Mouse (Mus musculus): ENCODE results near the gene Zfp212. TPM values are rescaled to one million over a fixed set of nuclear protein-coding genes. Genes with fewer than 3 reads are reported as not detected.

The Zfp212 gene
- polyA plus RNA-seq (2012; rRNA removed) = 2.3 and 5.7 TPM in 2 replicates

DNA sequence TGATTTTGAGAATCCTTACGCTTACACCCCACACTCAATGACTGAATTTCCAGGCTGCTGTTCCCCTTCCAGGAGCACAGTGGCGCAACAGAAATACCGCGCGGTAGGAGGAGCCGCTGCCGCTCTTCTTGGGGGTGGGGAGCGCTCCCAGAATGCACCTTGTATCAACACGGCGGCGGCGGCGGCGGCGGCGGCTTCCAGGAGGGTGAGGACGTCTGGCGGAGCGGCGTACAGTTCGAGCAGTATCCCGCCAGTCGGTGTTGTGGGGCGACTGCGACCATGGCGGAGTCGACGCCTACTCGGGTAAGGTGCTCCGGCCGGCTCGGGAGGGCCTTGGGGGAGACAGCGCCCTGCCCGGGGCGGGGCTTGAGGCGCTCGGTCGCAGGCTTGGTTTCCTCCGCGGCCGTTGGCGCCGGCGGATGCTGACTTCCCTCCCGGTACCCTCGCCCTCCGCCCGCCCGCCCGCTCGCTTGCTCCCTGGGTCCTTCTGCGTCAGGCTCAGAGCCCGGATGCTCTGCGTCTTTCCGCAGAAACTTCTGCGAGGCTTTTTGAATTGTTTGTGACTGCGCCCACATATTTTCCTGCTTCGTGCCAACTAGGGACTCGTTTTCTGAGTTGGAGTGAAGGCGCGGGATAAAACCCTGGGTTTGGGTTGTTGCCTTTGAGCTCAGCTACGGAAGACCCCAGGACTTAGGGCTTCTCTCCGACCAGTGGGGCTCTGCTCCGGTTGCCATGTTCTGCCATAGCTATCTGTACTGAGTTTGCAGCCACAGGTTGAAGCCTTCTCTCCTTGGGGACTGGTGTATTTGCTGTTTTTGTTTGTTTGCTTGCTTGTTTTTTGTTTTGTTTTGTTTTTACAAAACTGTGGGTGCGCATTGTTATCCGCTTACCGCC is at the start of gene Zfp212:
Zfp212 (plus strand) TSS at position 30 of the 894 bp plus-strand sequence.
- Histone ChIP-seq H3K27ac (ENCODE audit: insufficient read depth, low read depth, low read length) (peak within 1 kb of the TSS; percentile 98), H3K27me3 (ENCODE audit: control insufficient read depth, insufficient read depth, low read length) (no peaks in the 10 kb centered on the region), H3K4me1 (ENCODE audit: control insufficient read depth, insufficient read depth, insufficient read length, low read length) (peaks cover 15% of the 10 kb centered on the region; the same call in 1 of the 2 replicates), H3K36me3 (ENCODE audit: control insufficient read depth, insufficient read depth, low read length) (no peaks in the 10 kb centered on the region), H3K4me3 (ENCODE audit: low read depth, low read length) (peak within 1 kb of the TSS; percentile 94)
- TF ChIP-seq CTCF (IDR thresholded peaks at IDR 0.05; ENCODE audit: extremely low read depth, insufficient read length, insufficient replicate concordance, low read depth, low read length) = peak; percentile 46; the same call in 1 of the 2 replicates
- TF ChIP-seq POLR2A (IDR thresholded peaks at IDR 0.05; ENCODE audit: low read depth, low read length) = no peak; the same call in none of the 2 replicates
- WGBS = 1% methylated on average over 67 of the region's 67 CpGs

- H3K27ac ChIP-seq (ENCODE audit: insufficient read depth, low read depth, low read length) = no peak overlapping the region
- WGBS = 90% methylated on average over 5 of the region's 5 CpGs
- H3K36me3 ChIP-seq (ENCODE audit: control insufficient read depth, insufficient read depth, low read length) = peaks cover 6% of the 10 kb centered on the region; the same call in 1 of the 2 replicates
- no peaks in the 10 kb centered on the region for H3K27me3 ChIP-seq (ENCODE audit: control insufficient read depth, insufficient read depth, low read length)
- TF ChIP-seq POLR2A (IDR thresholded peaks at IDR 0.05; ENCODE audit: low read depth, low read length) (no peak), CTCF (IDR thresholded peaks at IDR 0.05; ENCODE audit: extremely low read depth, insufficient read length, insufficient replicate concordance, low read depth, low read length) (no peak)
- no peak overlapping the region for H3K4me3 ChIP-seq (ENCODE audit: low read depth, low read length)
- H3K4me1 ChIP-seq (ENCODE audit: control insufficient read depth, insufficient read depth, insufficient read length, low read length) = no peaks in the 10 kb centered on the region
These were observed 48.0 kb upstream of the Zfp212 start for GRCm38 (mm10) chr6:47872266-47872665.

GRCm38 (mm10) chr6:47877058-47877457 is 43.2 kb upstream of the Zfp212 start, which contains the start of gene Zfp282:
Gene Zfp282 (plus strand): TSS chr6:47877204.
- H3K4me3 ChIP-seq (ENCODE audit: low read depth, low read length) = peak within 1 kb of the TSS; percentile 83
- 4% methylated on average over 9 of the region's 9 CpGs for WGBS
- H3K27ac ChIP-seq (ENCODE audit: insufficient read depth, low read depth, low read length) = peak within 1 kb of the TSS; percentile 81
- H3K36me3 ChIP-seq (ENCODE audit: control insufficient read depth, insufficient read depth, low read length) = peaks cover 12% of the 10 kb centered on the region
- peaks cover 5% of the 10 kb centered on the region; the same call in 1 of the 2 replicates for H3K4me1 ChIP-seq (ENCODE audit: control insufficient read depth, insufficient read depth, insufficient read length, low read length)
- no peak for TF ChIP-seq CTCF (IDR thresholded peaks at IDR 0.05; ENCODE audit: extremely low read depth, insufficient read length, insufficient replicate concordance, low read depth, low read length)
- no peak for TF ChIP-seq POLR2A (IDR thresholded peaks at IDR 0.05; ENCODE audit: low read depth, low read length)
- H3K27me3 ChIP-seq (ENCODE audit: control insufficient read depth, insufficient read depth, low read length) = no peaks in the 10 kb centered on the region

- peak overlapping the region; percentile 81 for H3K27ac ChIP-seq (ENCODE audit: insufficient read depth, low read depth, low read length)
- peaks cover 5% of the 10 kb centered on the region; the same call in 1 of the 2 replicates for H3K4me1 ChIP-seq (ENCODE audit: control insufficient read depth, insufficient read depth, insufficient read length, low read length)
- WGBS = under 1% methylated on average over 71 of the region's 71 CpGs
- H3K27me3 ChIP-seq (ENCODE audit: control insufficient read depth, insufficient read depth, low read length) = no peaks in the 10 kb centered on the region
- peak; percentile 32 for TF ChIP-seq CTCF (IDR thresholded peaks at IDR 0.05; ENCODE audit: extremely low read depth, insufficient read length, insufficient replicate concordance, low read depth, low read length)
- peak; percentile 63; the same call in 1 of the 2 replicates for TF ChIP-seq POLR2A (IDR thresholded peaks at IDR 0.05; ENCODE audit: low read depth, low read length)
- H3K4me3 ChIP-seq (ENCODE audit: low read depth, low read length) = peak overlapping the region; percentile 83
- peaks cover 13% of the 10 kb centered on the region for H3K36me3 ChIP-seq (ENCODE audit: control insufficient read depth, insufficient read depth, low read length)
These were observed 42.7 kb upstream of the Zfp212 start for GRCm38 (mm10) chr6:47877461-47878132.

DNA sequence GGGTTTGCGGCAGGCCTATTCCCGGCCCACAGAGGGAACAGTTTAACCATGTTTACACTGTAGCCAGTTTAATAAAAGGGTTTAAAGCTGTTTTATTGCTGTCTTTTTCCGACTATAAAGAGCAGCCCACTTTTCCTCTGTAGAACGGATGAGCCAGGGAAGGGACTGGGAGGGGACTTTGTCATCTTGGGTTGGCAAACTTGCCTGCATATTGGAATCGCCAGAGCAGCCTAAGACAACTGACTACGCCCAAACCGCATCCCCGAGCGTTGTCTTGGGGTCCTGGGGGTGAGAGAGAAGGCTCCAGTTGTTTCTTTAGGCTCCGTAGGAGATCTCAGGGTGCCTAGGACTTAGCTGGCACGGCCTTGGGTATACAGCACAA is 42.2 kb upstream of the Zfp212 start:
- Histone ChIP-seq H3K27me3 (ENCODE audit: control insufficient read depth, insufficient read depth, low read length) (no peaks in the 10 kb centered on the region), H3K4me1 (ENCODE audit: control insufficient read depth, insufficient read depth, insufficient read length, low read length) (peaks cover 5% of the 10 kb centered on the region; the same call in 1 of the 2 replicates), H3K4me3 (ENCODE audit: low read depth, low read length) (peak overlapping the region; percentile 83), H3K36me3 (ENCODE audit: control insufficient read depth, insufficient read depth, low read length) (peaks cover 16% of the 10 kb centered on the region), H3K27ac (ENCODE audit: insufficient read depth, low read depth, low read length) (peak overlapping the region; percentile 22; the same call in 1 of the 2 replicates)
- under 1% methylated on average over 11 of the region's 11 CpGs for WGBS
- no peak for TF ChIP-seq POLR2A (IDR thresholded peaks at IDR 0.05; ENCODE audit: low read depth, low read length)
- TF ChIP-seq CTCF (IDR thresholded peaks at IDR 0.05; ENCODE audit: extremely low read depth, insufficient read length, insufficient replicate concordance, low read depth, low read length) = no peak

DNA sequence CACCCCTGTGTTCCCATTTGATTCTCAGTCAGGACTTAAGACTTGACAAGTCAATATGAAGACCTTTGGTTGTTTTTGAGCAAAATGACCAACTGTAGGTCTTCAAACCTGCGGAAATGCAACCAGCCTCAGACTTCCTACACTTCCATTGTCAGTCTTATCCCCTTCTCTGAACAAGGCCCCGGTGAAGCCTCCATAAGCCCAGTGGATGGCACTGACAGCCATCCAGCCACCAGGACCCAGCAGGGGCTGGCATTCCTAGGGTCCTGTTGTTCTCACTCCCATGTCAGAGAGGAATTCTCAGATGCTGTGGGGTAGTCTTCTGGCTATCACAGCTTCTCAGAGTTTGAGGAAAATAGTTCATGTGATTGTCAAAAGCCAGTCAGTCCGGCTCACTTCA is 41.7 kb upstream of the Zfp212 start:
- WGBS = 23% methylated on average over 3 of the region's 3 CpGs
- Histone ChIP-seq H3K4me1 (ENCODE audit: control insufficient read depth, insufficient read depth, insufficient read length, low read length) (peaks cover 5% of the 10 kb centered on the region; the same call in 1 of the 2 replicates), H3K27ac (ENCODE audit: insufficient read depth, low read depth, low read length) (no peak overlapping the region), H3K27me3 (ENCODE audit: control insufficient read depth, insufficient read depth, low read length) (no peaks in the 10 kb centered on the region), H3K4me3 (ENCODE audit: low read depth, low read length) (peak overlapping the region; percentile 83), H3K36me3 (ENCODE audit: control insufficient read depth, insufficient read depth, low read length) (peaks cover 19% of the 10 kb centered on the region)
- TF ChIP-seq CTCF (IDR thresholded peaks at IDR 0.05; ENCODE audit: extremely low read depth, insufficient read length, insufficient replicate concordance, low read depth, low read length) = no peak
- no peak for TF ChIP-seq POLR2A (IDR thresholded peaks at IDR 0.05; ENCODE audit: low read depth, low read length)

Data from small intestine, adult 2 months (tissue).